Mouse (Mus musculus): Measurements from ENCODE around the gene Gdf5. TPM values are rescaled to one million over a fixed set of nuclear protein-coding genes. Genes with fewer than 3 reads are reported as not detected.
A peak's percentile ranks its signal among the peaks of the same experiment; 100 is the strongest.

Gdf5 gene
- polyA plus RNA-seq, 1 experiment, result 0.21 TPM

DNA sequence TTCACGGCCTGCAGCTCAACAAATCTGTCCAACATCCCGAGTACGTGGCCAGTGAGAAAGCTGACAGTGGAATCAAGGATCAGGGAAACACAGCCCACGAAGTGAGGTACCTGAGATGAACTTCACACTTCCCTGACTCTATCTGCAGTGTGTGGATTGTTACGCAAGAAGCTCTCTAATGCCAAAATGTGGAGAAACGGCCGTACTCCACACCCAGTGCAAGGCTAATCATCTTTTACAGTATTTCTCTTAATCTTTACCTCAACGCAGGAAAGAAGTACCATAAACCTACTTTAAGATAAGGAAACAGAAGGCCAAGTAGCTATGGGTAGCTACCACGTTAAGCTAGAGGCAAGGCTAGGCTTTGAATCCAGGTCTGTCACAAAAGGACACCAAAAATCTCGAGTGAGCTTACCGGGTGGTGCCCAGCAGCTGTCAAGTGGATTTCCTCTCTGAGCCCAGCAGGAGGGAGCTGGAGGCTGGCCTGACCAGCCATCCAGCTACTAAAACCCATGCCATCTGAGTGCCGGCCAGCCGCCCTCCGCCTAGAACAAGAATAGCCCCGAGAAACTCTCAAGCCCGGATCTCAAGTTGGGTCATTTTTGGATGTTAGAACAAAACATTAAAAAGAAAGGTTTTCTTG is 42.1 kb downstream of the Gdf5 start:
- H3K4me1 ChIP-seq (ENCODE audit: control insufficient read depth, insufficient read depth, low read length), result peaks cover 16% of the 10 kb centered on the region
- WGBS, result 19% methylated on average over 16 of the region's 16 CpGs
- peak; percentile 63 to 75 for DNase-seq

DNA sequence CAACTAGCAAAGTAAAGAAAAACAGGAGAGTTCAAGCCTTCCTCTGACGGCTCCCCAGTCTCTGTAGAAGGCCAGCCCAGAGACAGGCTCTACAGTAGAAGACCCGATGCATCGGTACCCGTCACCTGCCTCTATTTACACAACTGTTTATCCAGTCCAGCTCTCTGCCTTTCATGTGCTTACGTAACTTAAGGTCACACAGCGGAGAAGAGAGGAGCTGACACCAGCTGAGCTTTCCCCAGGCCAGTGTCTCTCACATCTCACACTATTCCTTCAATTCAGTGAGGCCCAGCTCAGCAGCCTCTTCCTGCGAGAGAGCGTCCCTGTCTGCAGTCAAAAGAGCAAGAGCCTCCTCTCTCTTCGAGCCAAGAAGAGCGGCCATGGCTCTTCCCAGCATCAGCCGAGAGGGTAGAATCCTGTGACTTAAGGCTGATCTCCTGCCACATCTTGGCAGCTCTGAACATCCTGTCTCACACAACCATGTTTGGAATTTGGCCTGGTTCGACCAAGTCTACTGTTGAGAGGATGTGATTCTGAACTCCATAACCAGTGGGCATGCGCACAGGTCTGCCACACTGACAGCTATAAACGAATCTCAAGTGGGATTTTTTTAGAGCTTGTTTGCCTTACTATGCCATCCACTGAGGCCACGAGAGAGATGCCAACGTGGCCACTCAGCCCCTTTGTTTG is 50.0 kb downstream of the Gdf5 start:
- Histone ChIP-seq H3K27me3 (ENCODE audit: control insufficient read depth, insufficient read depth, low read length) (no peaks in the 10 kb centered on the region), H3K4me3 (replicated peaks; ENCODE audit: insufficient read depth, low read depth, low read length) (no peak overlapping the region), H3K4me1 (ENCODE audit: control insufficient read depth, insufficient read depth, low read length) (no peaks in the 10 kb centered on the region), H3K27ac (ENCODE audit: insufficient read depth, low read length) (0 out of 2 replicates have a peak overlapping the region, but pooled peaks have one; percentile 21)
- 78% methylated on average over 16 of the region's 16 CpGs for WGBS
- no peak for TF ChIP-seq POLR2A (IDR thresholded peaks at IDR 0.05; ENCODE audit: borderline replicate concordance, insufficient read depth, low read length)
- TF ChIP-seq CTCF (IDR thresholded peaks at IDR 0.05; ENCODE audit: borderline replicate concordance, insufficient read depth, low read depth, low read length), result no peak
- peak in 1 of 2 experiments; percentile 6 for DNase-seq

More for the DNA sequence above, 42.1 kb downstream of the Gdf5 start:
- TF ChIP-seq POLR2A (IDR thresholded peaks at IDR 0.05; ENCODE audit: borderline replicate concordance, insufficient read depth, low read length) (no peak), CTCF (IDR thresholded peaks at IDR 0.05; ENCODE audit: borderline replicate concordance, insufficient read depth, low read depth, low read length) (no peak)
- Histone ChIP-seq H3K27me3 (ENCODE audit: control insufficient read depth, insufficient read depth, low read length) (no peaks in the 10 kb centered on the region), H3K4me3 (replicated peaks; ENCODE audit: insufficient read depth, low read depth, low read length) (no peak overlapping the region), H3K27ac (ENCODE audit: insufficient read depth, low read length) (peak overlapping the region; percentile 24; the same call in 1 of the 2 replicates)

DNA sequence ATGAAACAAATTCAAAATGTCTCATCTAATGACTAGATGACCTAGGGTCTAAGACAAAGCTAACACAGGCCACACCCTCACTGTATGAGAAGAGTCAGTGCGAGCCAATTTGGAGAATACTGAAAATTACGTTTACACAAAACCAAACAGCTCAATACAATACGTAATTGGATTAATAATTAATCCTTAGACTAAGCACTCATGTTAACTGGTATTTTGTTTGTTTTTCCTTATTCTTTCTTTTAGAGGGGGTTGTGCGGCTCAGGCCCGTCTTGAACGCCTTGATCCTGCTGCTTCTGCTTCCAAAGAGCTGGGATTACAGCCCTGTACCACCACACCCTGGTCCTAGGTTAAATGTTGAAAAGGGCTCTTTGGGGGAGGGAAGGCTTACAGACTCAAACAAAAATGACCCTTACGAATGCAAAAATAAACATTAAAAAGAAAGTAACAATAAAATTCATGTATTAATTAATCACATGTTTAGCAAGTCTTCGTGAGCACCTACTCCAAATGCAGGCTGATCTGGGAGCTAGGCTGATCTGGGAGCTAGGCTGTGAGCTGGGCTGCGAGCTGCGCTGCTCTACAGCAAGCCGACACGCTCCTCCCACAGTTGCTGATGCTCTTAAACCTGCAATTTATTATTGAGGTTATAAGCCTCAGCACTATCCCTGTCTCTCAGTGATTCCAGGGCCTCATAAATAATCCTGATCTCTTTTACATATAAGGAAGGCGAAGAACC is 50.7 kb downstream of the Gdf5 start:
- Histone ChIP-seq H3K4me1 (ENCODE audit: control insufficient read depth, insufficient read depth, low read length) (no peaks in the 10 kb centered on the region), H3K27me3 (ENCODE audit: control insufficient read depth, insufficient read depth, low read length) (no peaks in the 10 kb centered on the region), H3K27ac (ENCODE audit: insufficient read depth, low read length) (no peak overlapping the region), H3K4me3 (replicated peaks; ENCODE audit: insufficient read depth, low read depth, low read length) (no peak overlapping the region)
- TF ChIP-seq POLR2A (IDR thresholded peaks at IDR 0.05; ENCODE audit: borderline replicate concordance, insufficient read depth, low read length) (no peak), CTCF (IDR thresholded peaks at IDR 0.05; ENCODE audit: borderline replicate concordance, insufficient read depth, low read depth, low read length) (no peak)
- 96% methylated on average over 13 of the region's 13 CpGs for WGBS
- no peak for DNase-seq

Other genes starting within 250 kb of the Gdf5 start
- gene Edem2, start 215.9 kb downstream of the Gdf5 start, polyA plus RNA-seq (2012; rRNA removed), result 52.9 and 53.4 TPM in 2 replicates
- not detected in 2 replicates for gene Gm17581, start 209.5 kb downstream of the Gdf5 start, polyA plus RNA-seq (2012; rRNA removed)
- gene Procr, start 194.2 kb downstream of the Gdf5 start, polyA plus RNA-seq (2012; rRNA removed), result 1.9 TPM in 2 replicates
- gene Mmp24, start 170.0 kb downstream of the Gdf5 start, polyA plus RNA-seq (2012; rRNA removed), result 153 and 190 TPM in 2 replicates
- gene BC029722, start 125.9 kb downstream of the Gdf5 start, polyA plus RNA-seq (2012; rRNA removed), result 72.8 and 81.5 TPM in 2 replicates
- 84.9 and 86.4 TPM in 2 replicates for gene Eif6, start 118.4 kb downstream of the Gdf5 start, polyA plus RNA-seq (2012; rRNA removed)
- gene Fam83c, start 110.5 kb downstream of the Gdf5 start, polyA plus RNA-seq (2012; rRNA removed), result not detected in 2 replicates
- gene Uqcc1, start 15.1 kb downstream of the Gdf5 start, polyA plus RNA-seq (2012; rRNA removed), result 95.8 and 102 TPM in 2 replicates
- gene Gm15557, start 4.6 kb downstream of the Gdf5 start, polyA plus RNA-seq (2012; rRNA removed), result not detected in 2 replicates
- gene Cep250, start 11.1 kb upstream of the Gdf5 start, polyA plus RNA-seq (2012; rRNA removed), result 20.7 and 21.2 TPM in 2 replicates
- gene 6430550D23Rik, start 62.6 kb upstream of the Gdf5 start, polyA plus RNA-seq (2012; rRNA removed), result 3.7 and 4.2 TPM in 2 replicates
- 316 and 328 TPM in 2 replicates for gene Ergic3, start 62.7 kb upstream of the Gdf5 start, polyA plus RNA-seq (2012; rRNA removed)
- 0.23 TPM in 1 of 2 replicates, not detected in the other for gene Fer1l4, start 107.6 kb upstream of the Gdf5 start, polyA plus RNA-seq (2012; rRNA removed)
- gene Spag4, start 119.8 kb upstream of the Gdf5 start, polyA plus RNA-seq (2012; rRNA removed), result 5.4 and 6.1 TPM in 2 replicates
- 50.9 and 54.3 TPM in 2 replicates for gene Cpne1, start 166.6 kb upstream of the Gdf5 start, polyA plus RNA-seq (2012; rRNA removed)
- gene Rbm12, start 166.6 kb upstream of the Gdf5 start, polyA plus RNA-seq (2012; rRNA removed), result 9.2 and 12.6 TPM in 2 replicates
- gene Gm28036, start 181.7 kb upstream of the Gdf5 start, polyA plus RNA-seq (2012; rRNA removed), result 4.0 and 5.7 TPM in 2 replicates
- 245 and 250 TPM in 2 replicates for gene Romo1, start 198.7 kb upstream of the Gdf5 start, polyA plus RNA-seq (2012; rRNA removed)
- 67.5 and 71.7 TPM in 2 replicates for gene Nfs1, start 198.8 kb upstream of the Gdf5 start, polyA plus RNA-seq (2012; rRNA removed)
- 144 and 145 TPM in 2 replicates for gene Rbm39, start 234.9 kb upstream of the Gdf5 start, polyA plus RNA-seq (2012; rRNA removed)

Data from cerebellum, adult 2 months (tissue).